9 mouse cellular contexts compared by ENCODE assay signal in the genomic region with DNA sequence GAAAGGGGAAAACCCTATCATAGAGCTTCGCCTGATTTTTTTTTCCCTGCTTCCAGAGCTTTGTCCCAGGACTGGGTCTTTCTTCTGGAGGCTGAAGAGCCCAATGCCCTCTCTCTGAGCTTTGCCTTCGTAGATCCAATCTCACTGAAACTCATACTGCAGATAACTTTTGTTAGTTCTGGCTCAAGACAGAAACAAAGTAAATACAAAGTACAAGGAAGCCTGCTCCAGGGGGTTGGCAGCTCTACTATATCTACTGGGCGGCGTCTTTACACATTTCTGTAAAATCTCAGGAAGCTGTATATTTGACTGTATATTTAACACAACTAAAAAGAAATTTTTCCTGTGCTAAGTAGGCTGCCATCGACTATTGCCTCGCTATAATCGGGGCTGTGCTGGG. TPM values are rescaled to one million over a fixed set of nuclear protein-coding genes. Genes with fewer than 3 reads are reported as not detected.
DNase-seq lines count a peak whose midpoint lies in the region; ATAC-seq and TF ChIP-seq lines count a peak whose summit lies in the region.
"Had no signal": no experiment of that assay in that cellular context is flagged by ENCODE, and none has a peak within 500 bp of the region (broad histone marks: within the 10 kb centered on the region; RNA-seq: fewer than 3 reads in every experiment).

No protein-coding gene starts in this region.

- ATAC-seq in heart, embryonic 12.5 days (ENCODE audit: insufficient number of reproducible peaks, low FRiP score): no peak
- ATAC-seq in hindbrain, embryonic 12.5 days (ENCODE audit: low FRiP score): no peak
- no peak for ATAC-seq in cerebellum, adult (ENCODE audit: insufficient number of reproducible peaks, low FRiP score, low TSS enrichment)

- peak overlapping the region; percentile 95 for H3K4me2 ChIP-seq in heart, embryonic 12.5 days
- H3K4me2 ChIP-seq in hindbrain, embryonic 12.5 days (replicated peaks): peak overlapping the region; percentile 78

- H3K27me3 ChIP-seq in heart, embryonic 12.5 days (replicated peaks): peaks cover 13% of the 10 kb centered on the region; the same call in 1 of the 2 replicates
- H3K27me3 ChIP-seq in hindbrain, embryonic 12.5 days: no peaks in the 10 kb centered on the region

- H3K36me3 ChIP-seq in heart, embryonic 12.5 days: 0 out of 2 replicates have a peak, but pooled peaks cover 2% of the 10 kb centered on the region
- no peaks in the 10 kb centered on the region for H3K36me3 ChIP-seq in ES-E14 (ENCODE audit: control insufficient read depth, insufficient read depth, low read length, poor library complexity, severe bottlenecking)
- H3K36me3 ChIP-seq in hindbrain, embryonic 12.5 days: peaks cover 16% of the 10 kb centered on the region; the same call in 1 of the 2 replicates

- no peak overlapping the region for H3K27ac ChIP-seq in heart, embryonic 12.5 days (ENCODE audit: poor library complexity, severe bottlenecking)
- no peak overlapping the region for H3K27ac ChIP-seq in ES-E14 (ENCODE audit: insufficient read depth, low read depth, low read length, poor library complexity, severe bottlenecking)
- no peak overlapping the region for H3K27ac ChIP-seq in hindbrain, embryonic 12.5 days

- intact Hi-C loops in heart, postnatal 36 days (cut with DNase I): no loop called here

- peak overlapping the region; percentile 73; the same call in 1 of the 2 replicates for H3K9ac ChIP-seq in heart, embryonic 12.5 days
- no peak overlapping the region for H3K9ac ChIP-seq in ES-E14 (ENCODE audit: insufficient read depth, low read depth, low read length, poor library complexity, severe bottlenecking)
- peak overlapping the region; percentile 78; the same call in 1 of the 2 replicates for H3K9ac ChIP-seq in hindbrain, embryonic 12.5 days

- peaks cover 17% of the 10 kb centered on the region for H3K9me3 ChIP-seq in heart, embryonic 12.5 days (replicated peaks)
- H3K9me3 ChIP-seq in ES-E14 (ENCODE audit: control insufficient read depth, insufficient read depth, low read depth, low read length): no peaks in the 10 kb centered on the region
- peaks cover 15% of the 10 kb centered on the region; the same call in 1 of the 2 replicates for H3K9me3 ChIP-seq in hindbrain, embryonic 12.5 days (replicated peaks)

- H3K4me1 ChIP-seq in heart, embryonic 12.5 days (replicated peaks): peaks cover 12% of the 10 kb centered on the region
- H3K4me1 ChIP-seq in ES-E14 (ENCODE audit: control insufficient read depth in 2 of 2, insufficient read depth in 2 of 2, low read length in 2 of 2, poor library complexity in 1 of 2): peaks cover 0 to 12% of the 10 kb centered on the region in 2 experiments; a peak in 2 of 4 replicates
- peaks cover 18% of the 10 kb centered on the region for H3K4me1 ChIP-seq in hindbrain, embryonic 12.5 days

- in situ Hi-C loops in ES-E14 (cut with MboI; ENCODE audit: low sequenced_read_pairs in 2 of 2, unreplicated experiment in 2 of 2): loop anchor here in 1 of 2 experiments (25.0 kb wide), 1 partner anchor 272 kb away; no protein-coding TSS in a partner anchor

- no peak for DNase-seq in heart, postnatal 36 days
- no peak for DNase-seq in ES-E14 (ENCODE audit: low read depth, low spot score)
- DNase-seq in lung, postnatal 36 days: peak; percentile 6
- DNase-seq in right cerebral cortex, postnatal 25 days: no peak
- DNase-seq in urinary bladder, adult 2 months (ENCODE audit: low spot score): no peak

- peak overlapping the region; percentile 66 for H3K4me3 ChIP-seq in heart, embryonic 12.5 days
- peak overlapping the region; percentile 73 to 97 for H3K4me3 ChIP-seq in ES-E14 (ENCODE audit: insufficient read depth in 1 of 2, low read depth in 1 of 2, low read length in 2 of 2, poor library complexity in 1 of 2, severe bottlenecking in 1 of 2)
- H3K4me3 ChIP-seq in hindbrain, embryonic 12.5 days: peak overlapping the region; percentile 67

- 19% methylated on average over 7 of the region's 7 CpGs for WGBS in heart, embryonic 12.5 days
- WGBS in hindbrain, embryonic 12.5 days: 17% methylated on average over 7 of the region's 7 CpGs

TF ChIP-seq in ES-E14, 5 proteins besides CTCF, POLR2A, EP300 and RAD21:
- no peak for TF ChIP-seq HCFC1 (IDR thresholded peaks at IDR 0.05; ENCODE audit: borderline replicate concordance, insufficient read depth, low read length)
- TF ChIP-seq ZNF384 (IDR thresholded peaks at IDR 0.05; ENCODE audit: low read depth, low read length): no peak
- TF ChIP-seq CHD2 (IDR thresholded peaks at IDR 0.05; ENCODE audit: low read depth, low read length): no peak
- TF ChIP-seq ZC3H11A (IDR thresholded peaks at IDR 0.05; ENCODE audit: borderline replicate concordance, low read depth, low read length): no peak
- no peak for TF ChIP-seq MAFK (IDR thresholded peaks at IDR 0.05; ENCODE audit: insufficient read depth, low read depth, low read length)
TF ChIP-seq in ES-E14: peak in this region for 0.

RNA-seq across cellular contexts. Expression of a gene that starts 0.7 kb away (rescaled TPM):
- 2.4 TPM in 2 replicates for polyA plus RNA-seq in heart, embryonic 12.5 days (2016; fragmentation: Nextera tagmentation; extraction: Ambion mirVana)
- 1 to 10 TPM; 6.2 to 7.1 TPM for total RNA-seq in heart, postnatal 36 days (2021)
- 2.7 and 2.9 TPM in 2 replicates for total RNA-seq in ES-E14 (2012; rRNA removed)
- polyA plus RNA-seq in hindbrain, embryonic 12.5 days (2016; fragmentation: Nextera tagmentation; extraction: Ambion mirVana): 8.4 and 8.5 TPM in 2 replicates
- 9.2 and 9.3 TPM in 2 replicates for polyA plus RNA-seq in urinary bladder, adult 2 months (2012; rRNA removed)

RNA-seq across cellular contexts. Expression of a gene that starts 13.3 kb away (rescaled TPM):
- polyA plus RNA-seq in heart, embryonic 12.5 days (2016; fragmentation: Nextera tagmentation; extraction: Ambion mirVana): 0.12 and 0.22 TPM in 2 replicates
- under 1 TPM; 0.19 to 0.22 TPM for total RNA-seq in heart, postnatal 36 days (2021)
- 0.80 and 0.90 TPM in 2 replicates for total RNA-seq in ES-E14 (2012; rRNA removed)
- 0.10 and 0.55 TPM in 2 replicates for polyA plus RNA-seq in hindbrain, embryonic 12.5 days (2016; fragmentation: Nextera tagmentation; extraction: Ambion mirVana)
- 0.04 TPM in 2 replicates for polyA plus RNA-seq in urinary bladder, adult 2 months (2012; rRNA removed)
- total RNA-seq: gastrocnemius, adult 18-20 months had no signal

RNA-seq across cellular contexts. Expression of a gene that starts 50.7 kb away (rescaled TPM):
- polyA plus RNA-seq in heart, embryonic 12.5 days (2016; fragmentation: Nextera tagmentation; extraction: Ambion mirVana): 148 and 149 TPM in 2 replicates
- total RNA-seq in heart, postnatal 36 days (2021): 100 to 1,000 TPM; 112 to 113 TPM
- 56.1 and 63.7 TPM in 2 replicates for total RNA-seq in ES-E14 (2012; rRNA removed)
- 83.3 and 90.4 TPM in 2 replicates for polyA plus RNA-seq in hindbrain, embryonic 12.5 days (2016; fragmentation: Nextera tagmentation; extraction: Ambion mirVana)
- 64.4 and 72.4 TPM in 2 replicates for polyA plus RNA-seq in urinary bladder, adult 2 months (2012; rRNA removed)
